Mouse (Mus musculus): Measurements from ENCODE around the gene Mnat1.

Mnat1 gene

DNA sequence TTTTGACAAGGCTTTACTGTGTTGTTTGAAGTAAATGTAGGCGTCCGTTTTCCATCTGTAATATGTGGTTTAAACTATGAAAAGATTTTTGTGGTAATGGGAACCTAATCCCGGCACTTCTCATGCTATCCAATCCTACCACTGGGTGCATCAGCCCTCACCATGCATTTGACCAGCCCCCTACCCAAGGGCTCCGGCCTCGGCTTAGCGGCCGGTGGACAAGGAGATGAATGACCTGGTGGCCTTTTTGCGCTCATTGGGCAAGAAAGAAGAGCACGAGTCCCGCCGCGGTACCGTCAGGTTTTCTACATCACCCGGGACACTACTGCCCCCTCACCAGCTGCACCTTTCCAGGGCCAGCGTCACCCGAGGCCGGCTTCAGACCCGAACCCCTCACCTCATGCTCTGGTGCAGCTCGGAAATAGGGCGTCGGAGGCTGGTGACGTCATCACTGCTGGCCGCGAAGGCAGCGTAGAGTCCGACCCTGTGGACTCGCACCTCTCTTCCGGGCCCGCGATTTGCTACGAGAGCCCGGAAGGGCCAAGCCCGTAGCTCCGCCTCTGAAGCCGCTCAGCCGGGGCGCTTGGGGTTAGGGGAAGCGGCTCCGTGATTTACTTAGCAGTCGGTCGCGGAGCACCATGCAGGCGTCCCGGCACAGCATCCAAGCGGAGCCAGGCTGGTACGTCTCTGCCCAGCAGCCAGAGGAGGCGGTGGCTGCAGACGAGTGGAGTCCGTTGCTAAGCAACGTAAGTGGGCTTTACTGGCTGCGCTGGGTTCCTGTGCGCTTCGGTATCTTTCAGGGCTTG, 163.0 kb downstream of the Mnat1 start, which contains the start of the genes Trmt5 and Slc38a6:
Gene Trmt5 (minus strand): TSS at position 424 of the 806 bp plus-strand sequence.
Gene Slc38a6 (plus strand): TSS at position 493 of the 806 bp plus-strand sequence.
- H3K27me3 ChIP-seq (ENCODE audit: insufficient read depth, low read length): no peaks in the 10 kb centered on the region

DNA sequence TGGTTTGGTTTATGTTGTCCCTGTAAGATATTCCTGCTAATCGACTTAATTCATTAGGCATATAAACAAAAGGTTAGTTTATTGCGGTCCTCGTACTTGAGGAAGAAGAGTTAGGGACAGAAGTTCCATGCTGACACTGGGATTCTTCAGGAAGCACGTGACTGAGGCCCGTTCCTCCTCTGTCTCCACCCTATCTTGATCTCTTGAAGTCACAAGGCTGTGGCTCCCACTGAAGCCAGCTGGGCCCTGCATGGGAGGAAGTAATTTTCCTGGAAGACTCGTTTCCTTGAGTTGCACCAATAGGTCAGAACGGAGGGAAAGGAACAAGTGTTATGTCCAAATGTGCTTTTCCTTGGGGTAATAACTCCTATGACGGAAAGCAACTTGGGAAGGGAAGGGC, 164.1 kb downstream of the Mnat1 start:
- Histone ChIP-seq H3K4me3 (replicated peaks; ENCODE audit: low read length) (peak overlapping the region; percentile 96), H3K27me3 (ENCODE audit: insufficient read depth, low read length) (no peaks in the 10 kb centered on the region), H3K4me1 (replicated peaks; ENCODE audit: low read depth, low read length) (peaks cover 33% of the 10 kb centered on the region), H3K9me3 (ENCODE audit: low read length) (no peaks in the 10 kb centered on the region), H3K36me3 (ENCODE audit: insufficient read depth, low read length) (peaks cover 38% of the 10 kb centered on the region)
- TF ChIP-seq POU5F1 (IDR thresholded peaks at IDR 0.05; ENCODE audit: borderline replicate concordance, low read length): no peak
- TF ChIP-seq NANOG (IDR thresholded peaks at IDR 0.05; ENCODE audit: borderline replicate concordance, low read length): no peak
- TF ChIP-seq CTCF (conservative IDR thresholded peaks at IDR 0.05; ENCODE audit: low read length): no peak

More for the DNA sequence above, 163.0 kb downstream of the Mnat1 start, which contains the start of the genes Trmt5 and Slc38a6:
- Histone ChIP-seq H3K9me3 (ENCODE audit: low read length) (no peaks in the 10 kb centered on the region), H3K4me1 (replicated peaks; ENCODE audit: low read depth, low read length) (peaks cover 33% of the 10 kb centered on the region), H3K4me3 (replicated peaks; ENCODE audit: low read length) (peak within 1 kb of the TSS; percentile 96), H3K36me3 (ENCODE audit: insufficient read depth, low read length) (peaks cover 42% of the 10 kb centered on the region)
- TF ChIP-seq NANOG (IDR thresholded peaks at IDR 0.05; ENCODE audit: borderline replicate concordance, low read length) (no peak), CTCF (conservative IDR thresholded peaks at IDR 0.05; ENCODE audit: low read length) (no peak), POU5F1 (IDR thresholded peaks at IDR 0.05; ENCODE audit: borderline replicate concordance, low read length) (no peak)

DNA sequence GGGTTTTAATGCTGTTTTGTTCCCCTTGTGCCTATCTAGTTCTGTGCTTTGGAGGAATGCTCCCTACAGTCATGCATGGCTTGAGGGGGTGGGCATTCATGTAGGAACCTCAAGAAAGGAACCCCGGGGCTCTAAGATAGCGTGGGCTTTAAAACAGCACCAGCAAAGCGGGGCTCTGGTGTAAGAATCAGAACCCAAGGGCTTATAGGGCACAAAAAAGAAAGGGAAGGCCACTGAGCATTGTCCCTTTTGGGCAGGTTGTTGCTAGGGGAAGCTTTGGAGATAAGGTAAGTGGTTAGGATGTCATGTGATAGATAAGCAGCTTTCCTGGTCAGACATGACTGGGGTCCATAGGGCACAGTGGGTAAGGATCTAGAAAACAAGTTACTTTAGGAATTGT, 165.1 kb downstream of the Mnat1 start:
- H3K27me3 ChIP-seq (ENCODE audit: insufficient read depth, low read length): no peaks in the 10 kb centered on the region
- no peaks in the 10 kb centered on the region for H3K9me3 ChIP-seq (ENCODE audit: low read length)
- no peak overlapping the region for H3K4me3 ChIP-seq (replicated peaks; ENCODE audit: low read length)
- TF ChIP-seq CTCF (conservative IDR thresholded peaks at IDR 0.05; ENCODE audit: low read length): no peak
- TF ChIP-seq POU5F1 (IDR thresholded peaks at IDR 0.05; ENCODE audit: borderline replicate concordance, low read length): no peak
- no peak for TF ChIP-seq NANOG (IDR thresholded peaks at IDR 0.05; ENCODE audit: borderline replicate concordance, low read length)
- H3K4me1 ChIP-seq (replicated peaks; ENCODE audit: low read depth, low read length): peaks cover 30% of the 10 kb centered on the region
- peaks cover 31% of the 10 kb centered on the region for H3K36me3 ChIP-seq (ENCODE audit: insufficient read depth, low read length)

DNA sequence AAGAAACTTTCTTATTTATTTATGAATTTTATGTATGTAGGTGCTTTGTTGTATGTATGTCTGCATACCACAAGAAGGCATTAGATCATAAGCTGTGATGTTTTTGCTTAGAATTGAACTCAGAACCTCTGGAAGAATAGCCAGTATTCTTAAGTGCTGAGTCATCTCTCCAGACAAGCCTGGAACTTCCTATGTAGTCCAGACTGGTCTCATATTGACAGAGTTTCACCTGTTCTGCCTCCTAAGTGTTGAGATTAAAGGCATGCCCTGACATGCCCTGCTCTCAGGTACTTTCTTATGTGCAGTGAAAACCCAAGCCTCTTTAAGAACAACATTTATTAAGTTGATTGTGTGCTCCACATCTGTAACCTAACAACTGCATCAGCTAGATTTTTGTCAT, 171.4 kb downstream of the Mnat1 start:
- no peak overlapping the region for H3K4me3 ChIP-seq (replicated peaks; ENCODE audit: low read length)
- peaks cover 37% of the 10 kb centered on the region for H3K9me3 ChIP-seq (ENCODE audit: low read length)
- peaks cover 36% of the 10 kb centered on the region for H3K36me3 ChIP-seq (ENCODE audit: insufficient read depth, low read length)
- no peaks in the 10 kb centered on the region for H3K27me3 ChIP-seq (ENCODE audit: insufficient read depth, low read length)
- peaks cover 12% of the 10 kb centered on the region; the same call in 1 of the 2 replicates for H3K4me1 ChIP-seq (replicated peaks; ENCODE audit: low read depth, low read length)
- no peak for TF ChIP-seq CTCF (conservative IDR thresholded peaks at IDR 0.05; ENCODE audit: low read length)
- no peak for TF ChIP-seq NANOG (IDR thresholded peaks at IDR 0.05; ENCODE audit: borderline replicate concordance, low read length)
- TF ChIP-seq POU5F1 (IDR thresholded peaks at IDR 0.05; ENCODE audit: borderline replicate concordance, low read length): no peak

DNA sequence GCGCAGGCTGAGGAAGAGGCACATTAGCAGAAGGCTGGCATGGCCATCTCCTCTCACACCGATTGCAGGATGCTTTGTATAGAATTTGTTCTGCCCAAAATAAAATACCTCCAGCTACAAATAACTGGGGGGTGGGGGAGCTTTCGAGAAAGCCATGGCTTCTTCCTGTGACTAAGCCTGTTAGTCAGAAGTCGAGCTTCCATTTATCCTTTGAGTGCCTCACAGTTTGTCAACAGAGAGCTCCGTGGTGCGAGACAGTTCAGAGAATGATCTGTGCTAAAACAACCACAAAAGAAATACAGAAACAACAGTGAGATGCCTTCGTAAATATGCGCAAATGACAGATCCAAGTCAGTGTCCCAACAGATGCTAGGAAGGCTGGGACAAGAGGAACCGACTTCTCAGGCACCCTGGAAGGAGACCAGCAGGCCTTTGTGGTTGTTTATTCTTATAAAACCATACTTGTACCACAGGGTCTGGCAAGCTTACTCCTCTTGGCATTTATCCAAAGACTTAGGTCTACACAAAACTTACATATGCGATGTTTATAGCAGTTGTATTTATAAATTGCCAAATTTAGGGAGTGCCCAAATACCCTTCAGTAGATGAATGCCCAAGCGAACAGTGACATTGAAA, 172.1 kb downstream of the Mnat1 start:
- no peaks in the 10 kb centered on the region for H3K27me3 ChIP-seq (ENCODE audit: insufficient read depth, low read length)
- no peak overlapping the region for H3K4me3 ChIP-seq (replicated peaks; ENCODE audit: low read length)
- peaks cover 36% of the 10 kb centered on the region for H3K36me3 ChIP-seq (ENCODE audit: insufficient read depth, low read length)
- peaks cover 16% of the 10 kb centered on the region; the same call in 1 of the 2 replicates for H3K4me1 ChIP-seq (replicated peaks; ENCODE audit: low read depth, low read length)
- TF ChIP-seq NANOG (IDR thresholded peaks at IDR 0.05; ENCODE audit: borderline replicate concordance, low read length): no peak
- TF ChIP-seq POU5F1 (IDR thresholded peaks at IDR 0.05; ENCODE audit: borderline replicate concordance, low read length): no peak
- no peak for TF ChIP-seq CTCF (conservative IDR thresholded peaks at IDR 0.05; ENCODE audit: low read length)
- H3K9me3 ChIP-seq (ENCODE audit: low read length): peaks cover 37% of the 10 kb centered on the region

DNA sequence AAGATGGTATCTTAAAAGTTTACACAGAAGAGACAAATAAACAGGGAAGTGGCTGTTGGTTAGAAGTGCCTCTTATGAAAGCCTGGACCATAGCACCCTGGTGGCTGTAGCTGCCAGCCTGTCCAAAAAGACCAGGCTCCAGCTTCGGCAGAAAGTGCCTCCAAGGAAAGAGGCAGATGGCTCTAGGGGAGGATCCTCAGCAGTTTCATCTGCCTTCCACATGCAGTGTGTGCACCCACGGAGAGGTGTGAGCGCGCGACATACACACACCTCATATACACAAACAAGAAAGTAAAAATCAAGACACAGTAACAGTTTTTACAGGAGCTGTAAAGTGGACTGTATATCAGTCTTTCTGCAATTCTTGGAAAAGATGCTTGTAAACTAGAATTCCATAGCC, 175.1 kb downstream of the Mnat1 start:
- Histone ChIP-seq H3K36me3 (ENCODE audit: insufficient read depth, low read length) (peaks cover 24% of the 10 kb centered on the region), H3K4me1 (replicated peaks; ENCODE audit: low read depth, low read length) (peaks cover 16% of the 10 kb centered on the region; the same call in 1 of the 2 replicates), H3K27me3 (ENCODE audit: insufficient read depth, low read length) (no peaks in the 10 kb centered on the region), H3K4me3 (replicated peaks; ENCODE audit: low read length) (no peak overlapping the region), H3K9me3 (ENCODE audit: low read length) (peaks cover 37% of the 10 kb centered on the region)
- TF ChIP-seq CTCF (conservative IDR thresholded peaks at IDR 0.05; ENCODE audit: low read length): no peak

DNA sequence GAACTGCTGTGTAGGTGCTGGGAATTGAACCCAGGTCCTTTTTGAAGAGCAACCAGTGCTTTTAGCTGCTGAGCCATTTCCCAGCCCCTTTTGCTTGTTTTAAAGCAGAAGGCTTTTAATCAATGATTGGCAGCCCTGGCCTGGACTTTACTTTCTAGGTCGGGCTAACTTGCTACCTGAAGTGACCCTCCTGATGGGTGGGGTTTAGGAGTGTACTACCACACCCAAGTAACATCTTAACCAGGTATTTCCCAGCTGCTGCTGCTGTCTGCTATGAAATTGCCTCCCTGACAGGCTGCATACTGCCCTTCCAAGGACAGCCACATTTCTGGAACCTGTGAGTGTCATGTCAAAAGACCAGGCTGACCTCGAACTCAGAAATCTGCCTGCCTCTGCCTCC, 177.0 kb downstream of the Mnat1 start:
- TF ChIP-seq NANOG (IDR thresholded peaks at IDR 0.05; ENCODE audit: borderline replicate concordance, low read length): no peak
- no peak for TF ChIP-seq POU5F1 (IDR thresholded peaks at IDR 0.05; ENCODE audit: borderline replicate concordance, low read length)
- TF ChIP-seq CTCF (conservative IDR thresholded peaks at IDR 0.05; ENCODE audit: low read length): no peak
- Histone ChIP-seq H3K4me1 (replicated peaks; ENCODE audit: low read depth, low read length) (peaks cover 11% of the 10 kb centered on the region), H3K4me3 (replicated peaks; ENCODE audit: low read length) (no peak overlapping the region), H3K36me3 (ENCODE audit: insufficient read depth, low read length) (peaks cover 6% of the 10 kb centered on the region; the same call in 1 of the 2 replicates), H3K9me3 (ENCODE audit: low read length) (peaks cover 30% of the 10 kb centered on the region), H3K27me3 (ENCODE audit: insufficient read depth, low read length) (no peaks in the 10 kb centered on the region)

DNA sequence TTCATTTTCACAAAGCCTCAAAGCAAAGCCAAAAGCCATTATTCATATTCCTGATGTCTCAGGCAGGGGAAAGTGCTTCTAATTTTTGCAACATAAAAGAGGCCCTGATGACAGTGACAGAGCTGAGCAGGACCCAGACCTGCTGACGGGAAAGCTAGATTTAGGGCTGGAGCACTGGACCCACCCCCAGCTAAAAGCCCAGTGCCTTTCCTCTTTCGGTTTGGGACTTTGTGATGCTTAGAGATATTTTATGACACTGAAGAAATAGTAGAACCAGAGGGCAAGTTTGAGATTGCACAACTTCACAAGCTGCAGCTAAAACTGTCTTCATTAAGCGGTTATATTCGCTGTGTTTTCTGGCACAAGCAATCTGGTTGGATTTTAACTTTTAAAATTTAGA, 181.1 kb downstream of the Mnat1 start:
- Histone ChIP-seq H3K36me3 (ENCODE audit: insufficient read depth, low read length) (no peaks in the 10 kb centered on the region), H3K4me1 (replicated peaks; ENCODE audit: low read depth, low read length) (peaks cover 11% of the 10 kb centered on the region), H3K27me3 (ENCODE audit: insufficient read depth, low read length) (no peaks in the 10 kb centered on the region), H3K9me3 (ENCODE audit: low read length) (no peaks in the 10 kb centered on the region), H3K4me3 (replicated peaks; ENCODE audit: low read length) (no peak overlapping the region)
- no peak for TF ChIP-seq NANOG (IDR thresholded peaks at IDR 0.05; ENCODE audit: borderline replicate concordance, low read length)
- no peak for TF ChIP-seq CTCF (conservative IDR thresholded peaks at IDR 0.05; ENCODE audit: low read length)
- TF ChIP-seq POU5F1 (IDR thresholded peaks at IDR 0.05; ENCODE audit: borderline replicate concordance, low read length): no peak

Data from E14TG2a.4 (cell line).